Mouse (Mus musculus) kidney, adult 2 months (tissue): ENCODE measurements at regions not wholly inside any gene's neighbourhood (a gene's known extent, or its start where the extent isn't known, plus 50 kb on each side); places are given as distances from the start of the nearest gene placed in this dataset.

ENCODE experiments used
- CTCF ChIP-seq: fragments of 200-500 bp; conservative IDR thresholded peaks from 2 replicates; pipeline ENCODE4 v1.5.1; 2011; ENCODE audit warnings: low read depth, mild to moderate bottlenecking, control low read depth, low read length, moderate library complexity, mixed read lengths; ENCODE audit not compliant: insufficient read depth, insufficient read length
- POLR2A ChIP-seq: fragments of 200-500 bp; IDR thresholded peaks from one replicate; pipeline ENCODE4 v1.6.1; 2011; ENCODE audit warnings: low read depth, low read length, control low read depth

DNA sequence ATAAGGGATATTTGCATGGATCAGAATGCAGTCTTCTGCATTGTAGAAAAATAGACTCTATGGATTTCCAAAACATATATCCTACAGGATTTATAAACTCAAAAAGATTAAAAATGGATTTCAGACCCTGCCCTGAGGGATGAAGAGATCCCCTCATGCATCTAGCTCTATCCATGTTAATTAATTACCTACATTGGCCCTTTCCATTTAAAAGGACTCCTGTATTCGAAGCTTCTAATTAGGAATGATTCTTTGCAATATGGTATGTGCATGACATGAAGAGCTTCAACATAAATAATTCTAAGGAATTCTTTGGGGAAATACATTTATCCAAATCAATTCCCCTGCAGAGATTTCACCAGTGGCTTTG lies 444.2 kb downstream of the Psat1 start:
- TF ChIP-seq POLR2A: no peak
- no peak for TF ChIP-seq CTCF
